Mouse (Mus musculus) heart, adult 2 months (tissue): ENCODE data around the gene Bves.

Experiments used
- CTCF ChIP-seq: fragments of 200-600 bp; IDR thresholded peaks from 2 replicates; pipeline ENCODE4 v1.8.1; 2022; ENCODE audit warnings: antibody characterized with exemption, mild to moderate bottlenecking, moderate library complexity
- POLR2A ChIP-seq: fragments of 200-500 bp; IDR thresholded peaks from 2 replicates; pipeline ENCODE4 v1.6.1; 2011; ENCODE audit warnings: mild to moderate bottlenecking, low read depth, low read length, control low read depth; ENCODE audit not compliant: insufficient read depth

DNA sequence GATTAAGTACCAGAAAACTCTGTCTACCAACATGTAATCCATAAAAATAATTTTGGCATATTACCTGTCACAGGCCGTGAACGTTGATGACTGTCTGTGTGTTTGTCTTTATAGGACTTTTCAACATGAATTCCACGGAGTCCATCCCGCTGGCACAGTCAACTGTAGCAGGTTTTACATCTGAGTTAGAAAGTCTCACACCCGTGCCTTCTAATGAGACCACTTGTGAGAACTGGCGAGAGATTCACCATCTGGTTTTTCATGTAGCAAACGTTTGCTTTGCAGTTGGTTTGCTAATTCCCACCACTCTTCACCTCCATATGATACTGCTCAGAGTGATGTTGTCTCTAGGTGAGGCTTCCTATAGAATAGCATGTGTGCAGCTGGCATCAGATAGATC, 3.5 kb downstream of the Bves start:
- TF ChIP-seq CTCF: no peak
- TF ChIP-seq POLR2A: no peak
